Mouse (Mus musculus) lung, postnatal 36 days (tissue): ENCODE data around the gene Nfatc3.
"Not testable (repeated sequence)": the region's sequence is repeated elsewhere in the genome, so short reads cannot be mapped to it uniquely, and the experiment has no call there.

Experiments used
- DNase-seq: peaks from one replicate; pipeline ENCODE4 v3.0.0; 2022; ENCODE audit warnings: mixed read lengths

Gene Nfatc3

GRCm38 (mm10) chr8:106058731-106059612 lies at the start of gene Nfatc3:
TSS of gene Nfatc3 (plus strand) at chr8:106058840.
- peak; percentile 98 for DNase-seq

- peak; percentile 95 for DNase-seq
These were observed 47.6 kb upstream of the Nfatc3 start for GRCm38 (mm10) chr8:106010748-106011642.

- no peak for DNase-seq
These were observed 47.0 kb upstream of the Nfatc3 start, which contains the start of gene Ddx28 for GRCm38 (mm10) chr8:106011643-106011986. TSS of gene Ddx28 (minus strand) at chr8:106011882.

- DNase-seq = not testable (repeated sequence)
These were observed 46.4 kb upstream of the Nfatc3 start for GRCm38 (mm10) chr8:106012203-106012602.

GRCm38 (mm10) chr8:106016284-106016683 lies 42.4 kb upstream of the Nfatc3 start:
- DNase-seq = no peak

- no peak for DNase-seq
These were observed 41.5 kb upstream of the Nfatc3 start for GRCm38 (mm10) chr8:106017130-106017529.

- no peak for DNase-seq
These were observed 40.6 kb upstream of the Nfatc3 start for GRCm38 (mm10) chr8:106018039-106018438.

GRCm38 (mm10) chr8:106022483-106022882 lies 36.2 kb upstream of the Nfatc3 start:
- DNase-seq = peak; percentile 87

- peak; percentile 56 for DNase-seq
These were observed 19.9 kb upstream of the Nfatc3 start for GRCm38 (mm10) chr8:106038721-106039120.

- DNase-seq = no peak
These were observed 19.0 kb upstream of the Nfatc3 start for GRCm38 (mm10) chr8:106039605-106040004.

- no peak for DNase-seq
These were observed 18.4 kb upstream of the Nfatc3 start for GRCm38 (mm10) chr8:106040218-106040617.

GRCm38 (mm10) chr8:106043055-106043454 lies 15.6 kb upstream of the Nfatc3 start:
- DNase-seq = no peak

- DNase-seq = no peak
These were observed 14.5 kb upstream of the Nfatc3 start for GRCm38 (mm10) chr8:106044151-106044550.

- no peak for DNase-seq
These were observed 11.6 kb upstream of the Nfatc3 start for GRCm38 (mm10) chr8:106046872-106047559.

GRCm38 (mm10) chr8:106047854-106048630 lies 10.6 kb upstream of the Nfatc3 start:
- no peak for DNase-seq

- no peak for DNase-seq
These were observed 8.8 kb upstream of the Nfatc3 start for GRCm38 (mm10) chr8:106049840-106050239.

- no peak for DNase-seq
These were observed 7.6 kb upstream of the Nfatc3 start for GRCm38 (mm10) chr8:106051068-106051467.

GRCm38 (mm10) chr8:106052510-106053089 lies 6.0 kb upstream of the Nfatc3 start:
- DNase-seq = peak; percentile 46

GRCm38 (mm10) chr8:106054190-106054811 lies 4.3 kb upstream of the Nfatc3 start:
- peak; percentile 85 for DNase-seq

- no peak for DNase-seq
These were observed 3.6 kb upstream of the Nfatc3 start for GRCm38 (mm10) chr8:106055038-106055437.

GRCm38 (mm10) chr8:106056455-106056982 lies 2.1 kb upstream of the Nfatc3 start:
- no peak for DNase-seq
